Mouse (Mus musculus) kidney, postnatal 0 days (tissue): ENCODE data around the gene Tmem255b. TPM values are rescaled to one million over a fixed set of nuclear protein-coding genes. Genes with fewer than 3 reads are reported as not detected.
A peak's percentile ranks its signal among the peaks of the same experiment; 100 is the strongest.

ENCODE experiments used
- ATAC-seq: fragments of 200-750 bp; cut with Nextera tagmentation; replicated peaks from 2 replicates; pipeline ENCODE4 v1.8.0; 2017; ENCODE audit warnings: low read depth, moderate number of reproducible peaks, moderate TSS enrichment, moderate library complexity; ENCODE audit not compliant: low FRiP score
- DNase-seq: peaks from one replicate; pipeline ENCODE4 v3.0.0-alpha.2; 2016; ENCODE audit warnings: low spot score
- H3K27ac ChIP-seq: fragments of 300-500 bp; sonication (generic); 2 replicates; pipeline ENCODE4 v1.5.1; 2014; ENCODE audit warnings: mild to moderate bottlenecking
- H3K27me3 ChIP-seq: fragments of 300-500 bp; sonication (generic); 2 replicates; pipeline ENCODE4 v1.6.1; 2014; ENCODE audit warnings: low read length, mixed read lengths; ENCODE audit not compliant: insufficient read depth
- H3K36me3 ChIP-seq: fragments of 300-500 bp; sonication (generic); 2 replicates; pipeline ENCODE4 v1.6.1; 2014; ENCODE audit warnings: low read length, mixed read lengths; ENCODE audit not compliant: insufficient read depth
- H3K4me1 ChIP-seq: fragments of 300-500 bp; sonication (generic); replicated peaks from 2 replicates; pipeline ENCODE4 v1.6.1; 2014; ENCODE audit warnings: antibody characterized with exemption, low read length, mixed read lengths; ENCODE audit not compliant: insufficient read depth
- H3K4me2 ChIP-seq: fragments of 300-500 bp; sonication (generic); 2 replicates; pipeline ENCODE4 v1.6.1; 2014; ENCODE audit warnings: mild to moderate bottlenecking, low read length, moderate library complexity, mixed read lengths
- H3K4me3 ChIP-seq: fragments of 300-500 bp; sonication (generic); replicated peaks from 2 replicates; pipeline ENCODE4 v1.5.1; 2014; ENCODE audit warnings: low read depth, low read length
- H3K9ac ChIP-seq: fragments of 300-500 bp; sonication (generic); 2 replicates; pipeline ENCODE4 v1.6.1; 2014; ENCODE audit warnings: low read depth, low read length
- H3K9me3 ChIP-seq: fragments of 300-500 bp; sonication (generic); replicated peaks from 2 replicates; pipeline ENCODE4 v1.6.1; 2016; ENCODE audit warnings: low read length, inconsistent platforms, mixed read lengths
- CTCF ChIP-seq: IDR thresholded peaks from 2 replicates; pipeline ENCODE4 v1.5.1; 2016; ENCODE audit warnings: antibody characterized with exemption, low read depth, mild to moderate bottlenecking, moderate library complexity
- WGBS: fragments of 180-500 bp; shearing (Covaris S2); extraction: QIAGEN DNeasy Blood & Tissue Kit; methylation state at CpG from one replicate; pipeline ENCODE4 v1.1.7; 2014; 5-methylcytosine and 5-hydroxymethylcytosine counted together
- polyA plus RNA-seq: library from polyadenylated mRNA; unstranded; fragments of >200 nt; fragmentation: Nextera tagmentation; extraction: Ambion mirVana; gene quantifications from 2 replicates; pipeline ENCODE4 v1.2.1, GENCODE M21; 2015

Tmem255b gene
- polyA plus RNA-seq, 1 experiment from 2014 or later = 1.1 TPM

DNA sequence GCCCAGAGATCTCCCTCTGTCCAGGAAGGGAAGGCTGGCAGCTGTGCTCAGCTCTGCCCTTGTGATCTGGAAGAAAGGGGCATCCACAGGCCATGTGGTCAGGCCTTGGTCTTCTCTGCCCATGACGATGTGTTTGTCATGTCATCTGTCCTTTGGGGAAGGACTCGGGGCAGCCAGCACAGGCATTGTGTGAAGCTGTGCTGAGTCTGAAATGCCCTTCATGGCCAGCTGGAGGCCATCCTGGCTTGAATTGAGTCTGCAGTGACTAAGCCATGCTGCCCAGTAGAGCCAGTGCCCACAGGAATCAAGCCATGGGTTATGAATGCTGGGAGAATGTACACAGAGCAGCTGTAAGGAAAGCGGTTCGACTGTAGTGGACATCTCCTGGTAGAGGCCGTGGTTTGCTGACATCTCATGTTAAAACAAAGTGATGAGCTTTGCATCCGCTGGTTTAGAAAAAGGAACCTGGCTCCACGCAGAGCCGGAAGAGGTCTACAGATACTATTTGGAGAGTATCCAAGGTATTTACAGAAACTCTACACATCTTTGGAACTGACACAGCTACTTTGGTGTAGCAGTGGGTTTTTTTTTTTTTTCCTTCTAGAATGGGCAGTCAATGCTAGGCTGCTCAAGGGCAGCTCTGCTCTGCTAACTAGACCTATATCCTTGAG, 69.1 kb downstream of the Tmem255b start:
- WGBS = 77% methylated on average over 8 of the region's 8 CpGs
- no peak overlapping the region for H3K4me3 ChIP-seq
- no peaks in the 10 kb centered on the region for H3K9me3 ChIP-seq
- H3K36me3 ChIP-seq = no peaks in the 10 kb centered on the region
- H3K9ac ChIP-seq = no peak overlapping the region
- no peak overlapping the region for H3K4me2 ChIP-seq
- peak overlapping the region; percentile 85 for H3K27ac ChIP-seq
- H3K27me3 ChIP-seq = no peaks in the 10 kb centered on the region
- H3K4me1 ChIP-seq = peaks cover 11% of the 10 kb centered on the region; the same call in 1 of the 2 replicates
- TF ChIP-seq CTCF = no peak
- ATAC-seq (no peak), DNase-seq (no peak)

DNA sequence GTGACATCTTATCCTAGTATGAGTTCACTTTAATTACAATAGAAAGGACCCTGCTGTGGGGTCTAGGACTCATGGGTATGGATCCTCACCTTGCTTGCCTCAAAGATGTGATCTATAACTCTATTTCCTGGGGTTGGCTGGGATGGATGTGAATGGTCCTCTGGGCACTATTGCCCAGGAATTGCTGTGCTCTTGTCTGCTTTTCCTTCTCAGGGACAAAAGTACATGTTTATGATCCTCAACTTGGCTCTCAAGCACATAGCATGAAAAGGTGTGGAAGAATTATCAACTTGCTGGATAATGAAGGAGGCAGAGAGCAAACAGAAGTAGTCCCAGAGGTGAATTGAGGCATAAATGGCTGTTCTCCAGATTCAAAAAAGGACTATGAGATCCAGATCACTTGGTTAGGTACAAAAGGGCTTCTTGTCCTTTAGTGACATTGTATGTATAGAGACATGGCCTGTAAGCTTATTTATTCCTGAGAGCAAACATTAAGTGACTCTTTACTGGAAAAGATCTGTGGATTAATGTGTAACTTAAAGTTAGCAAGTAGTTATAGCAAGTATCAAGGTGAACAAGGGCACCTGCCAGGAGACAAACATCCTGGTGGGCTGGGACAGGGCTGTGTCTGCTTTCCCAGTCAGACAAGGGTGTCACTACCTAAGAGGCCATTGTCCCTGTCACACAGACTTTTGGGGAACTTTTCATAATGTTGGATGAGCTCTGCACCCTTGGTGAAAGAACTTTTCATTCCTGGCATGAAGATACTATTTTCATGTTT, 70.1 kb downstream of the Tmem255b start:
- ATAC-seq (peak; percentile 50), DNase-seq (no peak)
- Histone ChIP-seq H3K9ac (no peak overlapping the region), H3K4me3 (no peak overlapping the region), H3K4me1 (peaks cover 11% of the 10 kb centered on the region; the same call in 1 of the 2 replicates), H3K4me2 (no peak overlapping the region), H3K27me3 (no peaks in the 10 kb centered on the region), H3K36me3 (no peaks in the 10 kb centered on the region), H3K9me3 (no peaks in the 10 kb centered on the region), H3K27ac (peak overlapping the region; percentile 85)
- TF ChIP-seq CTCF = no peak

GRCm38 (mm10) chr8:13506849-13507248, 71.9 kb downstream of the Tmem255b start:
- no peak overlapping the region for H3K4me2 ChIP-seq
- H3K9me3 ChIP-seq = no peaks in the 10 kb centered on the region
- no peaks in the 10 kb centered on the region for H3K27me3 ChIP-seq
- H3K27ac ChIP-seq = peak overlapping the region; percentile 85
- no peak overlapping the region for H3K9ac ChIP-seq
- 20% methylated on average over 4 of the region's 4 CpGs for WGBS
- DNase-seq = no peak
- TF ChIP-seq CTCF = no peak
- peak; percentile 93 for ATAC-seq
- H3K4me3 ChIP-seq = no peak overlapping the region
- no peaks in the 10 kb centered on the region for H3K36me3 ChIP-seq
- peaks cover 11% of the 10 kb centered on the region; the same call in 1 of the 2 replicates for H3K4me1 ChIP-seq

DNA sequence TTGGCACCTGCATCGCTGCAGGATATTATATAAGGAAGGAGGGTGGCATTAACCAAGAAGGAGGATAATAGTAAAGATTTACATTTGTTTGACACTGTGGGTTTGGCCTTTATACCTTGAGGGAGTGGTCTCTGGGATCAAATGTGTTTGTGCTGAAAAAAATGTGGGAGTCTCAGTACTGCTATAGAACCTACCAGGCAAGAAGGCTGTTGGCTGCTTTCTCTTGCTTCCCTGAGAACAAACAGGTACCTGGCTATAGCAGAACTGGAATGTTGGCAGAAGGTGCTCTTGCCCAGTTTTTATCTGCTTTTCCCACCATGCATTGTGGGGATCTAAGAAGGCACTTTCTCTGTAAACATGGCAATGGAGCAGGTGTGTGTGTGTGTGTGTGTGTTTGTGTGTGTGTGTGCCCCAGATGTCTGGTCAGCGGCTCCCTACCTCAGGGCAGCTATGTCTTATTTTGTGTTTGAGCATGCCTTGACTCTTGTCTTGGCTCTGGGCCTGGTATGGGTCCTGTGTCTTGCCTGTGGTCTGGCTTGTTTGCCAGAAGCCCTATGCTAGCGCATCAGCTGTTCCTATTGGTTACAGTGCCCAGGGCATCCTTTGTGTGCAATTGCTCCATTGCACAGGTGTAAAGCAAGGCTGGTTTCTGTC, 72.4 kb downstream of the Tmem255b start:
- no peak for DNase-seq
- no peaks in the 10 kb centered on the region for H3K36me3 ChIP-seq
- no peak for TF ChIP-seq CTCF
- 66% methylated on average over 3 of the region's 3 CpGs for WGBS
- H3K4me2 ChIP-seq = no peak overlapping the region
- H3K4me3 ChIP-seq = no peak overlapping the region
- H3K9me3 ChIP-seq = no peaks in the 10 kb centered on the region
- H3K9ac ChIP-seq = no peak overlapping the region
- H3K4me1 ChIP-seq = peaks cover 11% of the 10 kb centered on the region; the same call in 1 of the 2 replicates
- peak overlapping the region; percentile 70 for H3K27ac ChIP-seq
- H3K27me3 ChIP-seq = no peaks in the 10 kb centered on the region
- no peak for ATAC-seq

- Histone ChIP-seq H3K36me3 (no peaks in the 10 kb centered on the region), H3K9ac (no peak overlapping the region), H3K4me1 (no peaks in the 10 kb centered on the region), H3K4me3 (no peak overlapping the region), H3K27me3 (no peaks in the 10 kb centered on the region), H3K9me3 (no peaks in the 10 kb centered on the region), H3K27ac (no peak overlapping the region), H3K4me2 (no peak overlapping the region)
- 84% methylated on average over 5 of the region's 5 CpGs for WGBS
- TF ChIP-seq CTCF = no peak
- ATAC-seq = no peak
- no peak for DNase-seq
These were observed 77.0 kb downstream of the Tmem255b start for GRCm38 (mm10) chr8:13512016-13512415.

- no peak overlapping the region for H3K4me3 ChIP-seq
- H3K27ac ChIP-seq = no peak overlapping the region
- no peak overlapping the region for H3K9ac ChIP-seq
- H3K36me3 ChIP-seq = no peaks in the 10 kb centered on the region
- H3K27me3 ChIP-seq = no peaks in the 10 kb centered on the region
- H3K4me2 ChIP-seq = no peak overlapping the region
- no peaks in the 10 kb centered on the region for H3K4me1 ChIP-seq
- no peak for DNase-seq
- no peak for TF ChIP-seq CTCF
- no peak for ATAC-seq
- no peaks in the 10 kb centered on the region for H3K9me3 ChIP-seq
- 52% methylated on average over 6 of the region's 6 CpGs for WGBS
These were observed 77.7 kb downstream of the Tmem255b start for GRCm38 (mm10) chr8:13512677-13513076.
